Mouse (Mus musculus) spleen, postnatal 14 days (tissue): ENCODE results near the gene St3gal5.

ENCODE experiments used
- DNase-seq, 2 experiments: peaks; one replicate each; pipeline ENCODE4 v3.0.0; 2021 to 2022; ENCODE audit warnings: low spot score in 2 of 2

St3gal5 gene

DNA sequence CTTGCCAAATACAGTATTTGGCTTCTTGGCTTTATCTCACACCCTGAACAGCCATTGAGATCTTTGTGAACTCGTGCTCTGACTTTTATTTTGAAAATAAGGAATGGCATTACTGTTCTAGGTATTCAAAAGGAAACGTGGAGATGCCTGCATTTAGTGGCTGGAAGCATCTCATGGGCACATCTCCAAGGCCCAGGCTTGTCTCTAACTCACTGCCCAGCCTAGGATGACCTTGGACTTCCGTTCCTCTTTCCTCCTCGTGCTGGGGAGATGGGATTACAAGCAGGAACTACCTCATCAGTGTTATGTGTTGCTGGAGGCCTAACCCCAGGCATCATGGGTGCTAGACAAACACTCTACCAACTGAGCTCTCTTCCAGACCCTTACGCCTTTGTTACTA is 105.9 kb downstream of the St3gal5 start:
- DNase-seq, result no peak
